Mouse (Mus musculus) urinary bladder, postnatal 36 days (tissue): ENCODE measurements at regions not wholly inside any gene's neighbourhood (a gene's known extent, or its start where the extent isn't known, plus 50 kb on each side); places are given as distances from the start of the nearest gene placed in this dataset.

Experiments
- DNase-seq, 2 experiments: peaks; one replicate each; pipeline ENCODE4 v3.0.0; 2022; ENCODE audit warnings: low spot score in 2 of 2, mixed read lengths in 1 of 2

- peak in 1 of 2 experiments; percentile 23 for DNase-seq
Measured at GRCm38 (mm10) chr16:50009542-50009941, 209.2 kb downstream of the Cd47 start.

- DNase-seq, result no peak
Measured at GRCm38 (mm10) chr16:50010074-50010473, 209.7 kb downstream of the Cd47 start.

- DNase-seq, result peak; percentile 8 to 52
Measured at GRCm38 (mm10) chr16:50010532-50010971, 210.2 kb downstream of the Cd47 start.

GRCm38 (mm10) chr16:50023885-50024284 is 223.6 kb downstream of the Cd47 start:
- DNase-seq, result no peak

- DNase-seq, result no peak
Measured at GRCm38 (mm10) chr16:50026100-50026884, 226.0 kb downstream of the Cd47 start.

- no peak for DNase-seq
Measured at GRCm38 (mm10) chr16:50027189-50027588, 226.9 kb downstream of the Cd47 start.

GRCm38 (mm10) chr16:50029711-50030110 is 229.4 kb downstream of the Cd47 start:
- no peak for DNase-seq

GRCm38 (mm10) chr16:50030355-50030754 is 230.0 kb downstream of the Cd47 start:
- DNase-seq, result peak; percentile 3 to 10

- peak; percentile 0 to 16 for DNase-seq
Measured at GRCm38 (mm10) chr16:50030905-50031369, 230.6 kb downstream of the Cd47 start.

- no peak for DNase-seq
Measured at GRCm38 (mm10) chr16:50032798-50033197, 232.5 kb downstream of the Cd47 start.

GRCm38 (mm10) chr16:50036296-50036734 is 236.0 kb downstream of the Cd47 start:
- no peak for DNase-seq

GRCm38 (mm10) chr16:50044103-50044502 is 243.8 kb downstream of the Cd47 start:
- DNase-seq, result no peak

- DNase-seq, result peak; percentile 43 to 67
Measured at GRCm38 (mm10) chr16:50045552-50046547, 245.5 kb downstream of the Cd47 start.

GRCm38 (mm10) chr16:50063540-50063939 is 263.2 kb downstream of the Cd47 start:
- DNase-seq, result no peak

- no peak for DNase-seq
Measured at GRCm38 (mm10) chr16:50065336-50066082, 265.2 kb downstream of the Cd47 start.

GRCm38 (mm10) chr16:50069033-50069432 is 268.7 kb downstream of the Cd47 start:
- peak in 1 of 2 experiments; percentile 12 for DNase-seq

GRCm38 (mm10) chr16:50070728-50071127 is 270.4 kb downstream of the Cd47 start:
- DNase-seq, result no peak

- no peak for DNase-seq
Measured at GRCm38 (mm10) chr16:50072853-50073360, 272.6 kb downstream of the Cd47 start.

- DNase-seq, result no peak
Measured at GRCm38 (mm10) chr16:50073979-50074378, 273.6 kb downstream of the Cd47 start.

GRCm38 (mm10) chr16:50075641-50076040 is 275.3 kb downstream of the Cd47 start:
- DNase-seq, result no peak

- no peak for DNase-seq
Measured at GRCm38 (mm10) chr16:50081511-50081910, 281.2 kb downstream of the Cd47 start.
